Mouse (Mus musculus): Measurements from ENCODE around the gene Nav2.

Gene Nav2

DNA sequence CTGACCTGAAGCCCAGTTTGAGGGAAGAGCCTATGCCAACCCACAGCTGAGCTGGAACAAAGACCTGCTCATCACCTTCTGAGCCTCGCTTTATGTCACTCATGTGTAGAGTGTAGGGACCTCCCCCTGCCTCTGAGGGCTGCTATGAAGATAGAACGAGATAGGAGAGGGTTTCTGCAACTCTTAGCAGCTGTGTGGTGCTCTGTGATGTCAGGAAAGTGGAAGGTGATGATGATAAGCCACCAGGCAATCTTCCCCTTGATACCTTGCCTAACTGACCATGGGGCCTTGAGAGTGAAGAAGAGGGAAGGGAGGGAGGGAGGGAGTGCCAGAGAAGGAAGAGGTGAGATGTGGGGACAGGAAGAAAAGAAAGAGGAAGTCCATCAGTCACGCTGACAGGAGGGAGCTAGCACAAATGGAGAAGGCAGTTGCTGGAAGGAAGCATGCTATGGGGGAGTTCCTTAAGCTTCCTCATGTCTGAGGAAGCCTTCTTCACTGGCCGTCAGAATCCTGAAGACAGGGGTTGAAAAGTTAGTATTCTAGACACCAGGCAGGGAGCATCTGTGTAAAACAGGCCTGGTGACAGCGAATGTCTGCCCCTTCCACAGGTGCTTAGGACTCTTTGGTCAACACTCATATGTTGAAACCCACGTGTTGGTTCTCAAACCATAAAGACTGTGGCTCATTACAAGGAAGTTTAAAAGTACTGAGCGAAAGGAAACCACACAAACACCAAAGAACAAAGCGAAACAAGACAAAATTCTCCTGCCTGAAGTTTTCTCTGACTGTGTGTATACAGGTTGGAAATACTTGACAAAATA, at the start of gene Nav2:
Nav2 (plus strand) TSS at position 196 of the 821 bp plus-strand sequence.
- no peak for DNase-seq (ENCODE audit: low spot score)

- no peak for DNase-seq (ENCODE audit: low spot score)
Measured at GRCm38 (mm10) chr7:48859362-48859761, 49.2 kb upstream of the Nav2 start.

DNA sequence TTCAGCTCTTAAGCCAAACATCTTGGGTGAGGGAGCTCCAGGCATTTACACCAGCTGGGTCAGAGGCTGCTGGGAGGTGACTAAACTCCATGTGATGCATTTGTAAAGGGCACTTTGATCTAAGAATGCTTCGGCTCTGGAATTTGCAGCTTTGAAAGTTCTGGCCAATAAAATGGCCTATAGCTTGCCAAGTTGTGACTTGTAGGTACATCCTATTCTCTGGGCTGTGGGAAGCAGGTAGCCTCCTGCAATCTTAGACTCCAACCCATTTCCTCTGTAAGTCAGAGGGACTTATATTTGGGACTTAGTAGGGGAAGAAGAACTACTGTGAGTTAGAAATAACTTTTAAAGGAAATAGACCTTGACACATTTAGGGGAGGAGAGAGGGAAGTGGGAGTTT, 47.6 kb upstream of the Nav2 start:
- DNase-seq (ENCODE audit: low spot score), result no peak

DNA sequence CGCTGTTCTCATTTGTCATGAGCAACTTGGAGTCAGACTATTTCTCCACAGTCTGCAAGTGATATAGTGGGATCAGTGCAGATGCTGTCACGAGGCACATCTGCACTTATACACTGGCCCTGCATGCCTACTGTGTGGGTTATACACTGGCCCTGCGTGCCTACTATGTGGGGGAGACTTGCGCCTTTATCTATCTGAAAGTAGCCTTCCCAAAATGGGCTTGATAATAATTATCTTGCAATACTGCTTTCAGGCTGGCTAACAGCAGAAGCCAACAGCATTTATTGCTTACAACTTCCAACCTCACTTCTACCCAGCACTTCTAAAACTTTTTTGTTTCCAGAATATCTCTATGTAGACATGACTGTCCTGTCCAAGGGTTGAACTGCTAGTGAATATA, 46.7 kb upstream of the Nav2 start:
- no peak for DNase-seq (ENCODE audit: low spot score)

- DNase-seq (ENCODE audit: low spot score), result no peak
Measured at GRCm38 (mm10) chr7:48864199-48864598, 44.3 kb upstream of the Nav2 start.

GRCm38 (mm10) chr7:48864671-48865458, 43.7 kb upstream of the Nav2 start:
- no peak for DNase-seq (ENCODE audit: low spot score)

- no peak for DNase-seq (ENCODE audit: low spot score)
Measured at GRCm38 (mm10) chr7:48867576-48867975, 40.9 kb upstream of the Nav2 start.

- DNase-seq (ENCODE audit: low spot score), result no peak
Measured at GRCm38 (mm10) chr7:48870144-48870543, 38.4 kb upstream of the Nav2 start.

- DNase-seq (ENCODE audit: low spot score), result no peak
Measured at GRCm38 (mm10) chr7:48870579-48871180, 37.8 kb upstream of the Nav2 start.

DNA sequence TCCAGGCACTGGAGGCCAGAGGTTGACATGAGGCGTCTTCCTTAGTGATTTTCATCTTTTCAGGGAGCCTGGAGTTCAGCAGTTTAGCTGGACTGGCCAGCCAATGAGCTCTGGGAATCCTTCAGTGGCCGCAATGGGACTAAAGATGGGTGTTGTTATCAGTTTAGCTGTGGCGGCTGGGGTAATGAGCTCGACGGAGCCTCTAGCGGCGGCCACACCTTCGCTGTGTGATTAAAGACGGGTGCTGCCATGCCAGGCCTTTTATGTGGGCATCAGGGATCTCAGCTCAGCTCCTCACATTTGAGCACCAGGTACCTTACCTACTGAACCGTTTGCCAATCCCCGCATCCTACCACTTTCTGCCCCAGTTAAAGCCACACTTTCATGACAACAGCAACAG, 37.2 kb upstream of the Nav2 start:
- DNase-seq (ENCODE audit: low spot score), result no peak

GRCm38 (mm10) chr7:48875096-48875495, 33.4 kb upstream of the Nav2 start:
- no peak for DNase-seq (ENCODE audit: low spot score)

DNA sequence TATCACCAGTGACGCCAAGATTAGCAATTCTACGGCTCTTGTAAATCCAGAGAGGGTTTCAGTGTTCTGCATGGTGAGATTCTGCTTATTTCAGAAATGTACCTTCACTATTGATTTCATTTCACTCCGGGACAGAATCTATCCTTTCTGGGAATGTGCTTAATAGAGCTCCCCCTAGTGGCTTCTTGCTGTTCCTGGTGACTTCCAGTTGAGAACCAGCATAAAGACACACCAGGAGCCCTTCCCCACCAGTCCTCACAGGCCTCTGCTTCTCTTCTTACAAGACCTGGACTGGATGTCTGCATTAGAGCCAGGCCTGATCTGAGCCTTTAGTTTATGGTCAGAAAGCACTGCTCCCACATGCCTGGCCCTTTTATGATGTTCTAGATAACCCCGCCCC, 32.0 kb upstream of the Nav2 start:
- peak; percentile 58 for DNase-seq (ENCODE audit: low spot score)

GRCm38 (mm10) chr7:48877786-48878390, 30.6 kb upstream of the Nav2 start:
- DNase-seq (ENCODE audit: low spot score), result no peak

DNA sequence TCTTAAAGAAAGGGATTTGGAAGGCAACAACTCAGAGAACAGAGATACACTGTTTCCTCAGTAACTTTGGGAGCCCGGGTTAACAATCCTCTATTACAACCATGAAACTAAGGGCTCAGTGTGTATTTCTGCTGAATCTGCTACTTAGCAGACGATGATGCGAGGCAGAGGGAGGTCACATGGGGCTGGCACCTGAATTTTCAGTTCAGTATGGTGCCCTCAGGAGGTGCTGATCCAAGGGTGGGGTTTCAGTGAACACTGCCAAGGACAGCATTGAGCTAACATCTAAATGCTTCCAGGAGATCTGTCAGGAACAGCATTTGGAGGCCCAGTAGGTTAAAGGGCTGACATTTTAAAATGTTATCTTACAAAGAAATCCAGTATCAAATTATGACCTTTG, 28.9 kb upstream of the Nav2 start:
- DNase-seq (ENCODE audit: low spot score), result no peak

- DNase-seq (ENCODE audit: low spot score), result peak; percentile 89
Measured at GRCm38 (mm10) chr7:48880591-48881481, 27.7 kb upstream of the Nav2 start.

DNA sequence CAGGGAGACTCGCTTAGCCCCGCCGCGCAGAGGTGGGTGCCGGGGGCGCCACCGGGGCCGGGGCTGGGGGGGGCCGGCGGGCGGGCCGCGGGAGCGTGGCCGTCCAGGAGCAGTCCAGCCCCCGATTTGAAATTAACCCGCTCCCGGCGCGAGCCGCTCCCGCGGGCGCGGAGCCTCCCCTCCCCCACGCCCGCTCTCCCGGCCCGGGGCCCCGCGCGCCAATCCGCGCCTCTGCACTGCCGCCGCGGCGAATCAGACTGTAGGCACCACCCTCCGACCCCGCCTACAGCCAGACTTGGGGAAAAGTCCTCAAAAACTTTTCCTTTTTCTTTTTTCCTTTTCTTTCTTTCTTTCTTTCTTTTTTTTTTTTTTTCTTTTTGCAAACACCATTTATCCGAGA, 27.0 kb upstream of the Nav2 start, which contains the start of gene E2f8:
E2f8 (minus strand) TSS at position 111 of the 400 bp plus-strand sequence.
- peak; percentile 55 for DNase-seq (ENCODE audit: low spot score)

DNA sequence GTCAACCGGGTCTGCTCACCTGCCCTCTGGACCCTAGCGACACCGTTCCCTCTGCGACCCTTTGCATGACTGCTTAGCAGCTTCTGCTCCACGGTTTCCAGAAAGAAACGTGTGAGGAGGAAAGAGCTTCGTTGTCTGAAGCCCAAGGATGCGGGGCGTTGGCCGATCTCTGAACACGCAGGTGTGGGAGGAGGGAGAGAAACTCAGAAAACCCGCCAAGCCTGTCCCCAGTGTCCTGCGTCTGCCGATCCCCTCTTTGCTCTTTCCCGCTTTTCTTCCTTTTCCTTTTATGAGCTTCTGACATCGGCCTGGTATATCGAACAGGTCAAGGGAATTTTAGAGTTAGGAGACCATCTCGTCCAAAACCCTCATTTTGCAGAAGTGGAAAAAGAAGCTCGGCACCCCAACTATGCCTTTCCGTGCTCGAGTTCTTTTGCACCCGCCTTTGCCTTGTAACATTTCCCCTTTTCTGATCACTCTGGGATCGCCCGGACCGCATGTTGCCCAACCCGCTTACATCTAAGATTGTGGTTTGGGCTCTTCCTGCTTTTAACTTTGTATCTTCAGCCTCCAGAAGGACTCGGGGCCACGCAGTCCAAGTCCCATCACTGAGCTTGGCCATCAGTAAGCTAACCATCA, 26.4 kb upstream of the Nav2 start:
- no peak for DNase-seq (ENCODE audit: low spot score)

DNA sequence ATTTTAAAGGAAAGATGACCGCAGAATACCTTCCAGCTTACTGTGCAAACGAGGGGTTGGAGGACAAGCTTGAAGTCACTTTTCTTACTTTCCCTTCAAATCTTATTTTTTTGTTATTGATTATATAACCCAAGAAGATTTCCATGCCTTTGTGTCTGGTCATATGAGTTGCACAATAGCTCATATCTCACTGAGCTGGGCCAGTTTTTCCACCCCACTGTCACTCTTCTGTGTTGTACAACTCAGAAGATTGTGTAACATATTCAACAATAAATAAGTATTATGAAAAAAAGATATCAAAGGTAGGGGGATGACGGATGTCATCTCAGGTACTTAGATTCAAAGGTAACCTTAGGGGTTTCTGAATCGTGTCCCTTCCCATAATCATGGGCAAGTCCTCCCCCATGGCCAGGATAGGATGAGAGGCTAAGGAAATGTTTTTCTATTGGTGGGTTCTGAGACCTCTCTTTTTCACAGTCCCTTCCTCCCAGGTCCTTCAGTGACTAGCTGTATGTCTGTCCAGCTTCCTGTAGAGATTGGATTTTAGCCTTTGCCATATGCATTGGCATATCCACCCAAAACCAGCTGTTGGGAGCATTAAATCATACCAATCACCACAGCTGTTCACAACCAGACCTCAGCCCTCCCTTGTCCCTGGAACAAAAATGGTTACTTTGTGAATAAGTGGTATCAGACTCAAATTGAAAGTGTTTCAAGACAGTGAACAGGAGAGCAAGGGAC, 24.8 kb upstream of the Nav2 start:
- no peak for DNase-seq (ENCODE audit: low spot score)

DNA sequence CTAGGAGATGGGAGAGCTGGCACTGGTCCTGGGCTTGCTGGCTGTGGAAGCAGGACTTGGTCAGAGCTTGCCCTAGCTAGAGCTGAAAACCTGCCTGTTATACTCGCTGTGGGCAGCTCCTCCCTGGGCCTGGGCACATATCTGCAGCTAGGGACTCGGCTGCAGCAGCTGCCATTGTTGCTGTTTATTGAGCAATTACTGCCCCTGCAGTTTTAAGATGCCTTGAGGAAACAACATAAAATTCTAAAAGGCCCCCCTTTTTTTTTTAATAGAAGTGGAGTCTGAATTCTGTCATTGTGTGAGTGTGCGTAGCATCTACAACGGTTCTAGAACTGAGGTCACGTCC, 24.3 kb upstream of the Nav2 start:
- DNase-seq (ENCODE audit: low spot score), result no peak

GRCm38 (mm10) chr7:48887973-48888372, 20.5 kb upstream of the Nav2 start:
- no peak for DNase-seq (ENCODE audit: low spot score)
